Mouse (Mus musculus) ovary, postnatal 14 days (tissue): ENCODE results near the gene Olfr1195.
"Not testable (repeated sequence)": the region's sequence is repeated elsewhere in the genome, so short reads cannot be mapped to it uniquely, and the experiment has no call there.

ENCODE experiments used
- DNase-seq: peaks from one replicate; pipeline ENCODE4 v3.0.0; 2022; ENCODE audit warnings: low spot score

Gene Olfr1195

GRCm38 (mm10) chr2:88689087-88689486 lies at the start of gene Olfr1195:
Olfr1195 (minus strand) TSS chr2:88689187.
- DNase-seq = no peak

GRCm38 (mm10) chr2:88732266-88732665 lies 43.3 kb upstream of the Olfr1195 start, which contains the start of gene Olfr1197:
Olfr1197 (minus strand) TSS chr2:88732366.
- DNase-seq = no peak

GRCm38 (mm10) chr2:88704497-88704896 lies 15.5 kb upstream of the Olfr1195 start, which contains the start of gene Olfr1196:
Olfr1196 (minus strand) TSS chr2:88704597.
- no peak for DNase-seq

GRCm38 (mm10) chr2:88675328-88675727 lies 13.7 kb downstream of the Olfr1195 start, which contains the start of gene Olfr1193:
Olfr1193 (plus strand) TSS chr2:88675628.
- not testable (repeated sequence) for DNase-seq

GRCm38 (mm10) chr2:88648209-88648608 lies 40.8 kb downstream of the Olfr1195 start, which contains the start of gene Olfr1192-ps1:
Olfr1192-ps1 (plus strand) TSS chr2:88648509.
- DNase-seq = no peak

- DNase-seq = not testable (repeated sequence)
These were observed 48.7 kb downstream of the Olfr1195 start, which contains the start of gene Olfr1191-ps1 for GRCm38 (mm10) chr2:88640242-88640641. Olfr1191-ps1 (plus strand) TSS chr2:88640542.
